Mouse (Mus musculus): ENCODE results near the gene Ehbp1. TPM values are rescaled to one million over a fixed set of nuclear protein-coding genes. Genes with fewer than 3 reads are reported as not detected.
A peak's percentile ranks its signal among the peaks of the same experiment; 100 is the strongest.

Gene Ehbp1
- polyA plus RNA-seq, 1 experiment: 2.2 TPM

- no peaks in the 10 kb centered on the region for H3K36me3 ChIP-seq (ENCODE audit: control insufficient read depth, insufficient read depth)
- peaks cover 4% of the 10 kb centered on the region for H3K79me3 ChIP-seq (ENCODE audit: low read depth)
- H3K79me2 ChIP-seq (ENCODE audit: control insufficient read depth, insufficient read depth): peaks cover 8% of the 10 kb centered on the region
- no peak overlapping the region for H3K4me3 ChIP-seq (ENCODE audit: insufficient read depth, poor library complexity, severe bottlenecking)
- TF ChIP-seq MAX (IDR thresholded peaks at IDR 0.05) (no peak), FOSL1 (IDR thresholded peaks at IDR 0.05; ENCODE audit: insufficient read depth, low read length, poor library complexity, severe bottlenecking) (no peak), MYOD1 (IDR thresholded peaks at IDR 0.05; ENCODE audit: control insufficient read depth, insufficient read length, low read depth) (no peak), CEBPB (IDR thresholded peaks at IDR 0.05; ENCODE audit: low read depth) (no peak)
- H3K27me3 ChIP-seq (ENCODE audit: control insufficient read depth, insufficient read depth, insufficient read length): no peaks in the 10 kb centered on the region
- H3ac ChIP-seq (ENCODE audit: control insufficient read depth, insufficient read length, low read depth): no peak overlapping the region
Observed at GRCm38 (mm10) chr11:22267014-22267413, 75.1 kb downstream of the Ehbp1 start.

DNA sequence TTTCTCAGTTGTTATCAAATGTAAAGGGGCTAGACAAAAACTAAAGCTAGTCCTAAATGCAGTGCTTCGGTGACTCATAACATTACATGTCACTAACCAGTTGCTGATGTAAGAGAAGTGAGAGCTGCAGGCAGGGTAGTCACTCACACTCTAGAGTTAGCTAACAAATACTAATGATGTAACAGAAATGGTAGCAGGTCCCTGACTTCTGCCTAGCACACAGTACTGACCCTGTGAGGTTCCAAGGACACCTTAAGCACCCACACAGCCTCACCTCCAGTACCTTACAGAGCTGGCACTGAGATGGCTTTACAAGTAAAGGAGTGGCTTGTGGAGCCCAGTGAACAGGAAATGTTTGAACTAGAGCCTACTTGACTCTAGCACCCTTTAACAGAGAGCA is 86.7 kb downstream of the Ehbp1 start:
- Histone ChIP-seq H3ac (ENCODE audit: control insufficient read depth, insufficient read length, low read depth) (no peak overlapping the region), H3K79me3 (ENCODE audit: low read depth) (no peaks in the 10 kb centered on the region), H3K79me2 (ENCODE audit: control insufficient read depth, insufficient read depth) (no peaks in the 10 kb centered on the region), H3K4me3 (ENCODE audit: insufficient read depth, poor library complexity, severe bottlenecking) (no peak overlapping the region), H3K36me3 (ENCODE audit: control insufficient read depth, insufficient read depth) (no peaks in the 10 kb centered on the region), H3K27me3 (ENCODE audit: control insufficient read depth, insufficient read depth, insufficient read length) (no peaks in the 10 kb centered on the region)
- no peak for TF ChIP-seq USF1 (IDR thresholded peaks at IDR 0.05; ENCODE audit: low read depth)
- TF ChIP-seq CEBPB (IDR thresholded peaks at IDR 0.05; ENCODE audit: low read depth): no peak
- no peak for TF ChIP-seq MYOG (IDR thresholded peaks at IDR 0.05; ENCODE audit: control insufficient read depth, extremely low read depth, insufficient read length)
- no peak for TF ChIP-seq CTCF (IDR thresholded peaks at IDR 0.05; ENCODE audit: control insufficient read depth, insufficient read depth, insufficient read length)
- no peak for TF ChIP-seq MAX (IDR thresholded peaks at IDR 0.05)

DNA sequence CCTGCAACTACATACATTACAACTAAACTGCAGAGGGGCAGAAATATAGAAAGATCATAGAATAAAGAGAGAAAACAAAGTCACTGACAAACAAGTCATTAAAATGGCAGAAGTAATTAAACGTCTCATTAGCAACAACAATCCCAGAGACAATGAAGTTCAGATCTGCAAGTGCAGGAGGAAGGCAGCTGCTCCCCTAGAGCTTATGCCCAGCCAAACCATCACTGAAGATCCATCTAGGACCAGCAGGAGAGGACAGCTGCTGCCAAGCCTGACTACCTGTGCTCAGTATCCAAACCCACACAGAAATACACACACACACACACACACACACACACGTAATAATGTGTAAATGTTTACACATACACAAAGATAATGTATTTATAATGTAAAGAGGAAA is 92.7 kb downstream of the Ehbp1 start:
- TF ChIP-seq MYOD1 (IDR thresholded peaks at IDR 0.05; ENCODE audit: control insufficient read depth, insufficient read length, low read depth): no peak
- no peak for TF ChIP-seq CEBPB (IDR thresholded peaks at IDR 0.05; ENCODE audit: low read depth)
- TF ChIP-seq MYOG (IDR thresholded peaks at IDR 0.05; ENCODE audit: control insufficient read depth, extremely low read depth, insufficient read length): no peak
- no peak for TF ChIP-seq CTCF (IDR thresholded peaks at IDR 0.05; ENCODE audit: control insufficient read depth, insufficient read depth, insufficient read length)
- TF ChIP-seq USF1 (IDR thresholded peaks at IDR 0.05; ENCODE audit: low read depth): no peak
- no peak for TF ChIP-seq FOSL1 (IDR thresholded peaks at IDR 0.05; ENCODE audit: insufficient read depth, low read length, poor library complexity, severe bottlenecking)
- TF ChIP-seq MAX (IDR thresholded peaks at IDR 0.05): no peak
- Histone ChIP-seq H3K4me3 (ENCODE audit: insufficient read depth, poor library complexity, severe bottlenecking) (no peak overlapping the region), H3ac (ENCODE audit: control insufficient read depth, insufficient read length, low read depth) (no peak overlapping the region)

DNA sequence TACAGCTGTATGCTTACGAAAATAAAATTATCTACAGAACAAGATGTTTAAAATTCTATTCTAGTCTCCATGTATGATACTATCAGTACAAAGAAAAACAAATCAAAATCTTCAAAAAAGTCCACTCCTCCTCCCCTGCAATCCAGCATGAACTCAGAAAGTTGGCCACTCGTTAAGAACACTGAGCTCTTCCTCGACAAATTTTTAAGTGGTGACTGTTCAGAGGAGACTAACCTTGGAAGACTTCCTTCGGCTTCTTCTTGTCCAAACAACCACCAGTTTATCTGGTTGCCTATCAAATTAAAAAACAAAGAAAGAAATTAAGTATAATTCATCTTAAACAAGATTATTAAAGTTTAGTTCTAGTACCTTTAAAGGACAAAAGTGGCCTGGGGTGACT is 94.4 kb downstream of the Ehbp1 start:
- Histone ChIP-seq H3K79me3 (ENCODE audit: low read depth) (no peaks in the 10 kb centered on the region), H3K4me3 (ENCODE audit: insufficient read depth, poor library complexity, severe bottlenecking) (no peak overlapping the region)
- no peak for TF ChIP-seq CTCF (IDR thresholded peaks at IDR 0.05; ENCODE audit: control insufficient read depth, insufficient read depth, insufficient read length)

More for the DNA sequence above, 92.7 kb downstream of the Ehbp1 start:
- H3K27me3 ChIP-seq (ENCODE audit: control insufficient read depth, insufficient read depth, insufficient read length): no peaks in the 10 kb centered on the region
- H3K79me2 ChIP-seq (ENCODE audit: control insufficient read depth, insufficient read depth): no peaks in the 10 kb centered on the region
- H3K36me3 ChIP-seq (ENCODE audit: control insufficient read depth, insufficient read depth): no peaks in the 10 kb centered on the region
- no peaks in the 10 kb centered on the region for H3K79me3 ChIP-seq (ENCODE audit: low read depth)

GRCm38 (mm10) chr11:22247069-22247468 is 95.0 kb downstream of the Ehbp1 start:
- H3K4me3 ChIP-seq (ENCODE audit: insufficient read depth, poor library complexity, severe bottlenecking): no peak overlapping the region
- TF ChIP-seq MYOG (IDR thresholded peaks at IDR 0.05; ENCODE audit: control insufficient read depth, extremely low read depth, insufficient read length) (no peak), USF1 (IDR thresholded peaks at IDR 0.05; ENCODE audit: low read depth) (no peak), FOSL1 (IDR thresholded peaks at IDR 0.05; ENCODE audit: insufficient read depth, low read length, poor library complexity, severe bottlenecking) (no peak), MYOD1 (IDR thresholded peaks at IDR 0.05; ENCODE audit: control insufficient read depth, insufficient read length, low read depth) (no peak), CEBPB (IDR thresholded peaks at IDR 0.05; ENCODE audit: low read depth) (no peak), CTCF (IDR thresholded peaks at IDR 0.05; ENCODE audit: control insufficient read depth, insufficient read depth, insufficient read length) (no peak), MAX (IDR thresholded peaks at IDR 0.05) (no peak)
- H3K79me2 ChIP-seq (ENCODE audit: control insufficient read depth, insufficient read depth): no peaks in the 10 kb centered on the region
- H3K36me3 ChIP-seq (ENCODE audit: control insufficient read depth, insufficient read depth): no peaks in the 10 kb centered on the region
- no peaks in the 10 kb centered on the region for H3K79me3 ChIP-seq (ENCODE audit: low read depth)
- H3ac ChIP-seq (ENCODE audit: control insufficient read depth, insufficient read length, low read depth): peak overlapping the region; percentile 30
- H3K27me3 ChIP-seq (ENCODE audit: control insufficient read depth, insufficient read depth, insufficient read length): no peaks in the 10 kb centered on the region

More for the DNA sequence above, 94.4 kb downstream of the Ehbp1 start:
- Histone ChIP-seq H3K36me3 (ENCODE audit: control insufficient read depth, insufficient read depth) (no peaks in the 10 kb centered on the region), H3ac (ENCODE audit: control insufficient read depth, insufficient read length, low read depth) (no peak overlapping the region), H3K79me2 (ENCODE audit: control insufficient read depth, insufficient read depth) (no peaks in the 10 kb centered on the region), H3K27me3 (ENCODE audit: control insufficient read depth, insufficient read depth, insufficient read length) (no peaks in the 10 kb centered on the region)

DNA sequence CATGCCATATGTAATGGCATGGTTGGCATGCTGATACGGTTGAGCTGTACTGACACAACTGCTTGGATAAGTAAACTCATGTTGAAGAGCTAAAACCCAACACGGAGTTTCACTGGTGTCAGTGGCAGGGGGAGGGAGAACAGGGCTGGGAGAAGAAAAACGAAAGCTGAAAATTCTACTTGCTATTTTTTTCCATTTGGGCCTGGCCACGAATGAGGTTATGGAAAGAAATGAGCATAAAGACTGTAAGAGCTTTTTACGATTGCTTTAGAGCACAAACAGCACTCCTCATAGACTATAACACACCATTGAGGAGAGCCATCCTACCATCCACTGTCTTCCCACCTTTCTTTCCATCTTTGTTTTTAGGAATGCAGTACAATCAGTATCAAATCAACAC is 106.5 kb downstream of the Ehbp1 start:
- Histone ChIP-seq H3K4me3 (ENCODE audit: insufficient read depth, poor library complexity, severe bottlenecking) (no peak overlapping the region), H3K79me2 (ENCODE audit: control insufficient read depth, insufficient read depth) (no peaks in the 10 kb centered on the region), H3K27me3 (ENCODE audit: control insufficient read depth, insufficient read depth, insufficient read length) (no peaks in the 10 kb centered on the region), H3ac (ENCODE audit: control insufficient read depth, insufficient read length, low read depth) (no peak overlapping the region), H3K36me3 (ENCODE audit: control insufficient read depth, insufficient read depth) (peaks cover 3% of the 10 kb centered on the region), H3K79me3 (ENCODE audit: low read depth) (no peaks in the 10 kb centered on the region)
- no peak for TF ChIP-seq USF1 (IDR thresholded peaks at IDR 0.05; ENCODE audit: low read depth)
- TF ChIP-seq FOSL1 (IDR thresholded peaks at IDR 0.05; ENCODE audit: insufficient read depth, low read length, poor library complexity, severe bottlenecking): no peak
- TF ChIP-seq MYOD1 (IDR thresholded peaks at IDR 0.05; ENCODE audit: control insufficient read depth, insufficient read length, low read depth): no peak
- TF ChIP-seq MYOG (IDR thresholded peaks at IDR 0.05; ENCODE audit: control insufficient read depth, extremely low read depth, insufficient read length): no peak
- TF ChIP-seq MAX (IDR thresholded peaks at IDR 0.05): no peak
- no peak for TF ChIP-seq CEBPB (IDR thresholded peaks at IDR 0.05; ENCODE audit: low read depth)
- no peak for TF ChIP-seq CTCF (IDR thresholded peaks at IDR 0.05; ENCODE audit: control insufficient read depth, insufficient read depth, insufficient read length)

Measured in C2C12 (cell line).